Mouse (Mus musculus): Measurements from ENCODE around the gene Acap2. TPM values are rescaled to one million over a fixed set of nuclear protein-coding genes. Genes with fewer than 3 reads are reported as not detected.
A peak's percentile ranks its signal among the peaks of the same experiment; 100 is the strongest.

The Acap2 gene
- polyA plus RNA-seq, 1 experiment from 2014 or later, result 5.6 TPM

DNA sequence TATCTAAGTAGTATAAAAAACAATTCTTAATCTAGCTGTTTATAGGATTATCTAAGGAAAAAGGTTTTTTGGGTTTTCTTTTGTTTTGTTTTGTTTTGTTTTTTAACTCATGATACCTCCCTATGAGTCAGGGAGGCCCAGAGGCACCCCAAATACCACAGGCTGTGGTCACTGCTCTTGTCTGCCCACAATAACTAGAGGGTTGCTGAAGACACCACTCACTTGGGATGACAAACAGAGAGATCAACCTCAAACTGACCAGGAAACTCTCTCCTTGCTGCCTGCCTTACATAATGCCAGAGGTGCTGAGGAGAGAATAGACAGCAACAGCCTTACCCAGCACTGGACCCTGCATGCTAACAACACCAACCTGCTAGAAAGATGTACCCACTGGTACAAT, 87.4 kb downstream of the Acap2 start:
- DNase-seq, result no peak
- peaks cover 67% of the 10 kb centered on the region for H3K36me3 ChIP-seq (replicated peaks; ENCODE audit: insufficient read depth, low read length)
- H3K4me1 ChIP-seq (ENCODE audit: insufficient read depth), result no peaks in the 10 kb centered on the region
- H3K9me3 ChIP-seq (ENCODE audit: low read length), result no peaks in the 10 kb centered on the region
- H3K27ac ChIP-seq (ENCODE audit: low read depth), result no peak overlapping the region
- no peak overlapping the region for H3K4me2 ChIP-seq (ENCODE audit: low read depth, low read length)
- no peak overlapping the region for H3K4me3 ChIP-seq (ENCODE audit: low read depth, low read length)
- no peak for ATAC-seq
- H3K27me3 ChIP-seq (ENCODE audit: insufficient read depth, low read length), result no peaks in the 10 kb centered on the region
- H3K9ac ChIP-seq (replicated peaks), result no peak overlapping the region
- TF ChIP-seq EP300 (IDR thresholded peaks at IDR 0.05; ENCODE audit: low read depth), result no peak
- TF ChIP-seq CTCF (IDR thresholded peaks at IDR 0.05; ENCODE audit: low read depth), result no peak

- Histone ChIP-seq H3K27me3 (ENCODE audit: insufficient read depth, low read length) (no peaks in the 10 kb centered on the region), H3K36me3 (replicated peaks; ENCODE audit: insufficient read depth, low read length) (peaks cover 65% of the 10 kb centered on the region), H3K27ac (ENCODE audit: low read depth) (no peak overlapping the region), H3K4me1 (ENCODE audit: insufficient read depth) (no peaks in the 10 kb centered on the region), H3K9me3 (ENCODE audit: low read length) (no peaks in the 10 kb centered on the region), H3K4me3 (ENCODE audit: low read depth, low read length) (no peak overlapping the region), H3K9ac (replicated peaks) (no peak overlapping the region), H3K4me2 (ENCODE audit: low read depth, low read length) (no peak overlapping the region)
- 89% methylated on average over 2 of the region's 2 CpGs for WGBS (ENCODE audit: insufficient replicate concordance)
- TF ChIP-seq EP300 (IDR thresholded peaks at IDR 0.05; ENCODE audit: low read depth) (no peak), CTCF (IDR thresholded peaks at IDR 0.05; ENCODE audit: low read depth) (no peak)
- DNase-seq (no peak), ATAC-seq (no peak)
Observed at GRCm38 (mm10) chr16:31101352-31101751, 99.7 kb downstream of the Acap2 start.

GRCm38 (mm10) chr16:31099906-31100305, 101.1 kb downstream of the Acap2 start:
- Histone ChIP-seq H3K4me3 (ENCODE audit: low read depth, low read length) (no peak overlapping the region), H3K27me3 (ENCODE audit: insufficient read depth, low read length) (no peaks in the 10 kb centered on the region), H3K9me3 (ENCODE audit: low read length) (no peaks in the 10 kb centered on the region), H3K36me3 (replicated peaks; ENCODE audit: insufficient read depth, low read length) (peaks cover 62% of the 10 kb centered on the region), H3K9ac (replicated peaks) (no peak overlapping the region), H3K4me1 (ENCODE audit: insufficient read depth) (no peaks in the 10 kb centered on the region), H3K27ac (ENCODE audit: low read depth) (no peak overlapping the region), H3K4me2 (ENCODE audit: low read depth, low read length) (no peak overlapping the region)
- 87% methylated on average over 1 of the region's 1 CpGs for WGBS (ENCODE audit: insufficient replicate concordance)
- ATAC-seq (no peak), DNase-seq (no peak)
- TF ChIP-seq CTCF (IDR thresholded peaks at IDR 0.05; ENCODE audit: low read depth) (no peak), EP300 (IDR thresholded peaks at IDR 0.05; ENCODE audit: low read depth) (no peak)

GRCm38 (mm10) chr16:31094036-31094435, 107.0 kb downstream of the Acap2 start:
- Histone ChIP-seq H3K4me1 (ENCODE audit: insufficient read depth) (no peaks in the 10 kb centered on the region), H3K4me2 (ENCODE audit: low read depth, low read length) (no peak overlapping the region), H3K27ac (ENCODE audit: low read depth) (no peak overlapping the region), H3K9ac (replicated peaks) (no peak overlapping the region), H3K4me3 (ENCODE audit: low read depth, low read length) (no peak overlapping the region), H3K9me3 (ENCODE audit: low read length) (no peaks in the 10 kb centered on the region), H3K36me3 (replicated peaks; ENCODE audit: insufficient read depth, low read length) (peaks cover 28% of the 10 kb centered on the region), H3K27me3 (ENCODE audit: insufficient read depth, low read length) (no peaks in the 10 kb centered on the region)
- no peak for DNase-seq
- ATAC-seq, result no peak
- no peak for TF ChIP-seq EP300 (IDR thresholded peaks at IDR 0.05; ENCODE audit: low read depth)
- no peak for TF ChIP-seq CTCF (IDR thresholded peaks at IDR 0.05; ENCODE audit: low read depth)
- WGBS (ENCODE audit: insufficient replicate concordance), result 83% methylated on average over 6 of the region's 6 CpGs

DNA sequence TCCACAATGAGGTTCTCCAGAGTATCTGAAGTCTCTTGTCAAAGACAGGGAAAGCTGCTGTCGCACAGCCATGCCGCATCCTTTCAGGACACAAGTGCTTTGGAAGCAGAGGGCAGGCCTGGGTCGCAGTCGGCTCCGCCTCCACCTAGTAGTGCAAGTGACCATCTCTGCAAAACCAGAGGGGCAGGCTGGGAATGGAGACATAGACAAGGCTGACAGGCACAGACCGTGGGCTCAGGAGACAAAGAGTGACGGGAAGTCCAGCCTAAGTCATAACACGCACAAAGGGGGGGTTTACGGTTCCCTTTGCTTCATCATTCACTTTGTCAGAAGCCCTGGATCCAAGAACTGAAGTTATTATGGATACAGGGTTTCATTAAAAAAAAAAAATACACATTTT, 107.9 kb downstream of the Acap2 start:
- 84% methylated on average over 9 of the region's 9 CpGs for WGBS (ENCODE audit: insufficient replicate concordance)
- H3K4me1 ChIP-seq (ENCODE audit: insufficient read depth), result no peaks in the 10 kb centered on the region
- ATAC-seq (no peak), DNase-seq (no peak)
- peaks cover 24% of the 10 kb centered on the region for H3K36me3 ChIP-seq (replicated peaks; ENCODE audit: insufficient read depth, low read length)
- no peak overlapping the region for H3K4me2 ChIP-seq (ENCODE audit: low read depth, low read length)
- no peak overlapping the region for H3K9ac ChIP-seq (replicated peaks)
- no peak overlapping the region for H3K4me3 ChIP-seq (ENCODE audit: low read depth, low read length)
- H3K27me3 ChIP-seq (ENCODE audit: insufficient read depth, low read length), result no peaks in the 10 kb centered on the region
- H3K27ac ChIP-seq (ENCODE audit: low read depth), result no peak overlapping the region
- no peak for TF ChIP-seq EP300 (IDR thresholded peaks at IDR 0.05; ENCODE audit: low read depth)
- TF ChIP-seq CTCF (IDR thresholded peaks at IDR 0.05; ENCODE audit: low read depth), result no peak
- H3K9me3 ChIP-seq (ENCODE audit: low read length), result no peaks in the 10 kb centered on the region

GRCm38 (mm10) chr16:31081891-31082290, 119.2 kb downstream of the Acap2 start:
- WGBS (ENCODE audit: insufficient replicate concordance), result 77% methylated on average over 6 of the region's 6 CpGs
- H3K9ac ChIP-seq (replicated peaks), result no peak overlapping the region

DNA sequence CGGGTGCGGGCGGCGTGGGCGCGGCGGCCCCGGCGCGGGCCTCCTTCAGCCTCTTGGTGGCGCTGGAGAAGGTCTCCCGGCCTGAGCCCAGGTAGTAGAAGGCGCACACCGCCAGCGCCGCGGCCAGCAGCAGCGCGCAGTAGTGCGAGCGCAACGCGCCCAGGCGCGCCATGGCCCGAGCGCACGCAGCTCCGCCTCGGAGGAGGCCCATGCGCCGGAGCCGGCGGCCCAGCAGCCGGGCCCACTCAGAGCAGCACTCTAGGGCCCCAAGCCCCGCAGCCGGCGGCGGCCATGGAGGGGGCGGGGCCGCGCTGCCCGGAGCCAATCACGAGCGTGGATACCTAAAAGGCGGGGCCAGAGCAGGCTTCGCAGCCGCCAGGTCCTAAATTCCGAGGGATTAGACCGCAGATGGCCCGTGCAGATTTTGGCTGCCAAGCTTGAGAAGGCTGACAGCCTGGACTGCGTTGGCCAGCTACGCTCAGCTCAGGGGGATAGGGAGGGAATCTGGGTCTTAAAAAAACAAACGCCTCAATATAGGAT, 119.8 kb downstream of the Acap2 start, which contains the start of gene Xxylt1:
Xxylt1 (minus strand) TSS at position 308 of the 540 bp plus-strand sequence.
- no peaks in the 10 kb centered on the region for H3K9me3 ChIP-seq (ENCODE audit: low read length)

More at GRCm38 (mm10) chr16:31081891-31082290, 119.2 kb downstream of the Acap2 start:
- ATAC-seq, result no peak
- Histone ChIP-seq H3K4me2 (ENCODE audit: low read depth, low read length) (peak overlapping the region; percentile 99; the same call in 1 of the 2 replicates), H3K27ac (ENCODE audit: low read depth) (no peak overlapping the region), H3K9me3 (ENCODE audit: low read length) (no peaks in the 10 kb centered on the region), H3K27me3 (ENCODE audit: insufficient read depth, low read length) (no peaks in the 10 kb centered on the region), H3K4me3 (ENCODE audit: low read depth, low read length) (no peak overlapping the region), H3K4me1 (ENCODE audit: insufficient read depth) (peaks cover 12% of the 10 kb centered on the region), H3K36me3 (replicated peaks; ENCODE audit: insufficient read depth, low read length) (no peaks in the 10 kb centered on the region)
- TF ChIP-seq CTCF (IDR thresholded peaks at IDR 0.05; ENCODE audit: low read depth) (no peak), EP300 (IDR thresholded peaks at IDR 0.05; ENCODE audit: low read depth) (no peak)
- no peak for DNase-seq

More for the DNA sequence above, 119.8 kb downstream of the Acap2 start, which contains the start of gene Xxylt1:
- H3K4me1 ChIP-seq (ENCODE audit: insufficient read depth), result peaks cover 12% of the 10 kb centered on the region
- 0% methylated on average over 47 of the region's 54 CpGs for WGBS (ENCODE audit: insufficient replicate concordance)
- H3K27ac ChIP-seq (ENCODE audit: low read depth), result peak within 1 kb of the TSS; percentile 85
- H3K9ac ChIP-seq (replicated peaks), result peak within 1 kb of the TSS; percentile 75
- ATAC-seq (peak; percentile 98), DNase-seq (peak; percentile 92)
- TF ChIP-seq CTCF (IDR thresholded peaks at IDR 0.05; ENCODE audit: low read depth), result peak; percentile 34
- TF ChIP-seq EP300 (IDR thresholded peaks at IDR 0.05; ENCODE audit: low read depth), result no peak
- H3K4me2 ChIP-seq (ENCODE audit: low read depth, low read length), result peak within 1 kb of the TSS; percentile 99
- no peaks in the 10 kb centered on the region for H3K27me3 ChIP-seq (ENCODE audit: insufficient read depth, low read length)
- no peaks in the 10 kb centered on the region for H3K36me3 ChIP-seq (replicated peaks; ENCODE audit: insufficient read depth, low read length)
- peak within 1 kb of the TSS; percentile 76 for H3K4me3 ChIP-seq (ENCODE audit: low read depth, low read length)
